Mouse (Mus musculus) embryonic facial prominence, embryonic 14.5 days (tissue): ENCODE results near the gene Kcng4. TPM values are rescaled to one million over a fixed set of nuclear protein-coding genes. Genes with fewer than 3 reads are reported as not detected.

ENCODE experiments used
- ATAC-seq: fragments of 200-750 bp; cut with Nextera tagmentation; 2 replicates; pipeline ENCODE4 v1.8.0; 2017; ENCODE audit warnings: low read depth, moderate number of reproducible peaks, moderate TSS enrichment
- DNase-seq: peaks from one replicate; pipeline ENCODE4 v3.0.0-alpha.2; 2015; ENCODE audit warnings: low spot score
- H3K27ac ChIP-seq: fragments of 300-500 bp; sonication (generic); replicated peaks from 2 replicates; pipeline ENCODE4 v1.5.1; 2014; ENCODE audit warnings: low read depth, mild to moderate bottlenecking, low read length, moderate library complexity
- H3K27me3 ChIP-seq: fragments of 300-500 bp; sonication (generic); replicated peaks from 2 replicates; pipeline ENCODE4 v1.6.1; 2014; ENCODE audit warnings: low read length; ENCODE audit not compliant: control insufficient read depth, insufficient read depth
- H3K36me3 ChIP-seq: fragments of 300-500 bp; sonication (generic); 2 replicates; pipeline ENCODE4 v1.6.1; 2014; ENCODE audit warnings: low read length, mixed read lengths; ENCODE audit not compliant: control insufficient read depth, insufficient read depth
- H3K4me1 ChIP-seq: fragments of 300-500 bp; sonication (generic); 2 replicates; pipeline ENCODE4 v1.6.1; 2014; ENCODE audit warnings: antibody characterized with exemption, low read length; ENCODE audit not compliant: control insufficient read depth, insufficient read depth
- H3K4me2 ChIP-seq: fragments of 300-500 bp; sonication (generic); 2 replicates; pipeline ENCODE4 v1.6.1; 2014; ENCODE audit warnings: low read depth, mild to moderate bottlenecking, low read length, moderate library complexity, mixed read lengths
- H3K4me3 ChIP-seq: fragments of 300-500 bp; sonication (generic); 2 replicates; pipeline ENCODE4 v1.5.1; 2014; ENCODE audit warnings: low read depth, mild to moderate bottlenecking, low read length
- H3K9ac ChIP-seq: fragments of 300-500 bp; sonication (generic); 2 replicates; pipeline ENCODE4 v1.6.1; 2014; ENCODE audit warnings: low read depth, mild to moderate bottlenecking, low read length, moderate library complexity, mixed read lengths
- H3K9me3 ChIP-seq: fragments of 300-500 bp; sonication (generic); 2 replicates; pipeline ENCODE4 v1.6.1; 2016; ENCODE audit warnings: low read length; ENCODE audit not compliant: control insufficient read depth
- WGBS: fragments of 180-500 bp; shearing (Covaris S2); extraction: QIAGEN DNeasy Blood & Tissue Kit; methylation state at CpG from one replicate; pipeline ENCODE4 v1.1.7; 2014; 5-methylcytosine and 5-hydroxymethylcytosine counted together
- polyA plus RNA-seq: library from polyadenylated mRNA; unstranded; fragments of >200 nt; fragmentation: Nextera tagmentation; extraction: Ambion mirVana; gene quantifications from 2 replicates; pipeline ENCODE4 v1.2.1, GENCODE M21; 2014

Kcng4 gene
- polyA plus RNA-seq, 1 experiment from 2014 or later = 0.28 TPM

DNA sequence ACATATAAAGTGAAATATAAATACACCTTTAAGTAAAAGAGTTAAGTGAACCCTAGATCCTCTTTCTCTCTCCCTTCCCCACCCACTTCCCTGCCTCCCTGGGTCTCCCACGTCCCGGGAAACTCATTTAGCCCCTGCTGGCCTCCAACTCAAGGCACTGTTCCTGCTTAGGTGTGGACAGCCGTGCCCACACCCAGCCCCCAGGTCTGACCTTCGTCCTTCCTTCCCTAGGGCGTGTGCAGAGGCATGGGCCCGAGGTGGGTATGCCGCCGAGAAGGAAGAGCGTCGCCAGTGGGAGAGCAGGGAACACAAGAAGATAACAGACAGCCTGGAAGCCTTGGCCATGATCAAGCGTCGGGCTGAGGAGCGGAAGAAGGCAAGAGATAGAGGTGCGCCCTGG, 45.1 kb downstream of the Kcng4 start:
- ATAC-seq = no peak

GRCm38 (mm10) chr8:119588844-119589243, 46.6 kb downstream of the Kcng4 start:
- Histone ChIP-seq H3K9me3 (no peaks in the 10 kb centered on the region), H3K4me3 (no peak overlapping the region), H3K4me1 (no peaks in the 10 kb centered on the region), H3K9ac (no peak overlapping the region), H3K4me2 (no peak overlapping the region), H3K27me3 (no peaks in the 10 kb centered on the region), H3K27ac (no peak overlapping the region), H3K36me3 (no peaks in the 10 kb centered on the region)
- 11% methylated on average over 10 of the region's 10 CpGs for WGBS
- DNase-seq (no peak), ATAC-seq (no peak)

More for the DNA sequence above, 45.1 kb downstream of the Kcng4 start:
- WGBS = 80% methylated on average over 14 of the region's 14 CpGs
- H3K27ac ChIP-seq = no peak overlapping the region
- no peak overlapping the region for H3K4me2 ChIP-seq
- no peak overlapping the region for H3K4me3 ChIP-seq
- H3K36me3 ChIP-seq = no peaks in the 10 kb centered on the region
- no peak for DNase-seq
- no peak overlapping the region for H3K9ac ChIP-seq
- H3K9me3 ChIP-seq = no peaks in the 10 kb centered on the region
- no peaks in the 10 kb centered on the region for H3K27me3 ChIP-seq
- H3K4me1 ChIP-seq = no peaks in the 10 kb centered on the region

DNA sequence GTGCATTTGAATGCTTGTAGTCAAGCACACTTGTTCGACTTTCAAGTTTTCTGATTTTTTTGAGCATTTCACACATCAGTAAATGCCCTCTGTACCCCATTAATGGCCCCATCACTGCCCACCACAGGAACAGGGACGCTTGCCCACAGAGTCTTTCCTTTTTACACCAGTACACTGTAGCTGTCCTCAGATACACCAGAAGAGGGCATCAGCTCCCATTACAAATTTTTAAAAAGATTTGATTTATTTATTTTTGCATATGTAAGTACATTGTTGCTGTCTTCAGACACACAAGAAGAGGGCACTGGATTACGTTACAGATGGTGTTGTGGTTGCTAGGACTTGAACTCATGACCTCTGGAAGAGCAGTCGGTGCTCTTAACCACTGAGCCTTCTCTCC, 47.2 kb downstream of the Kcng4 start:
- DNase-seq = no peak
- no peak overlapping the region for H3K4me3 ChIP-seq
- no peak overlapping the region for H3K4me2 ChIP-seq
- H3K9ac ChIP-seq = no peak overlapping the region
- H3K36me3 ChIP-seq = no peaks in the 10 kb centered on the region
- no peaks in the 10 kb centered on the region for H3K27me3 ChIP-seq
- H3K4me1 ChIP-seq = no peaks in the 10 kb centered on the region
- ATAC-seq = no peak
- H3K27ac ChIP-seq = no peak overlapping the region
- H3K9me3 ChIP-seq = no peaks in the 10 kb centered on the region
- 56% methylated on average over 4 of the region's 4 CpGs for WGBS

GRCm38 (mm10) chr8:119585901-119586300, 49.6 kb downstream of the Kcng4 start:
- no peaks in the 10 kb centered on the region for H3K36me3 ChIP-seq
- H3K4me2 ChIP-seq = peak overlapping the region; percentile 55
- DNase-seq (peak; percentile 59), ATAC-seq (peak; percentile 55)
- H3K4me1 ChIP-seq = no peaks in the 10 kb centered on the region
- peak overlapping the region; percentile 31 for H3K4me3 ChIP-seq
- peak overlapping the region; percentile 32; the same call in 1 of the 2 replicates for H3K9ac ChIP-seq
- no peak overlapping the region for H3K27ac ChIP-seq
- WGBS = 14% methylated on average over 20 of the region's 24 CpGs
- no peaks in the 10 kb centered on the region for H3K9me3 ChIP-seq
- H3K27me3 ChIP-seq = no peaks in the 10 kb centered on the region

- DNase-seq = no peak
- 83% methylated on average over 5 of the region's 5 CpGs for WGBS
Measured at GRCm38 (mm10) chr8:119580441-119581161, 54.9 kb downstream of the Kcng4 start.

GRCm38 (mm10) chr8:119579096-119579495, 56.4 kb downstream of the Kcng4 start:
- DNase-seq = no peak
- ATAC-seq = no peak
- Histone ChIP-seq H3K4me3 (no peak overlapping the region), H3K9ac (no peak overlapping the region), H3K27me3 (peaks cover 9% of the 10 kb centered on the region), H3K9me3 (no peaks in the 10 kb centered on the region), H3K27ac (no peak overlapping the region), H3K4me1 (peaks cover 2% of the 10 kb centered on the region), H3K4me2 (no peak overlapping the region), H3K36me3 (no peaks in the 10 kb centered on the region)
- WGBS = 38% methylated on average over 13 of the region's 13 CpGs

More at GRCm38 (mm10) chr8:119580441-119581161, 54.9 kb downstream of the Kcng4 start:
- Histone ChIP-seq H3K9ac (no peak overlapping the region), H3K9me3 (no peaks in the 10 kb centered on the region), H3K36me3 (no peaks in the 10 kb centered on the region), H3K4me1 (no peaks in the 10 kb centered on the region), H3K27me3 (peaks cover 9% of the 10 kb centered on the region), H3K27ac (no peak overlapping the region), H3K4me3 (no peak overlapping the region), H3K4me2 (no peak overlapping the region)
- ATAC-seq = no peak

- Histone ChIP-seq H3K4me1 (peaks cover 5% of the 10 kb centered on the region), H3K36me3 (no peaks in the 10 kb centered on the region), H3K4me2 (peak overlapping the region; percentile 96), H3K4me3 (peak overlapping the region; percentile 79), H3K9ac (peak overlapping the region; percentile 71), H3K27ac (no peak overlapping the region), H3K9me3 (no peaks in the 10 kb centered on the region), H3K27me3 (peaks cover 9% of the 10 kb centered on the region)
- DNase-seq (no peak), ATAC-seq (no peak; the same call in 1 of the 2 replicates)
- WGBS = 4% methylated on average over 16 of the region's 16 CpGs
Measured at GRCm38 (mm10) chr8:119575366-119575726, 60.1 kb downstream of the Kcng4 start.

- Histone ChIP-seq H3K27me3 (peaks cover 9% of the 10 kb centered on the region), H3K27ac (no peak within 1 kb of the TSS)
- under 1% methylated on average over 47 of the region's 97 CpGs for WGBS
Measured at GRCm38 (mm10) chr8:119574437-119575365, 60.8 kb downstream of the Kcng4 start, which contains the start of the genes Hsdl1 and Dnaaf1. Gene Hsdl1, minus strand, starts transcription at chr8:119575183. Gene Dnaaf1, plus strand, starts transcription at chr8:119575235.

More at GRCm38 (mm10) chr8:119574437-119575365, 60.8 kb downstream of the Kcng4 start, which contains the start of the genes Hsdl1 and Dnaaf1:
- Histone ChIP-seq H3K36me3 (no peaks in the 10 kb centered on the region), H3K9me3 (no peaks in the 10 kb centered on the region), H3K4me2 (peak within 1 kb of the TSS; percentile 96), H3K4me1 (peaks cover 5% of the 10 kb centered on the region), H3K9ac (peak within 1 kb of the TSS; percentile 71), H3K4me3 (peak within 1 kb of the TSS; percentile 79)
- DNase-seq (peak; percentile 92), ATAC-seq (peak; percentile 88)
